Mouse (Mus musculus) adrenal gland (tissue): ENCODE results near the gene Srd5a1.
"Not testable (repeated sequence)": the region's sequence is repeated elsewhere in the genome, so short reads cannot be mapped to it uniquely, and the experiment has no call there.

Experiments used
- intact Hi-C: fragments of 180-260 bp; cut with DNase I; formaldehyde crosslinking; loops from one replicate; pipeline ENCODE4 v1.15.1; 2025

Srd5a1 gene

DNA sequence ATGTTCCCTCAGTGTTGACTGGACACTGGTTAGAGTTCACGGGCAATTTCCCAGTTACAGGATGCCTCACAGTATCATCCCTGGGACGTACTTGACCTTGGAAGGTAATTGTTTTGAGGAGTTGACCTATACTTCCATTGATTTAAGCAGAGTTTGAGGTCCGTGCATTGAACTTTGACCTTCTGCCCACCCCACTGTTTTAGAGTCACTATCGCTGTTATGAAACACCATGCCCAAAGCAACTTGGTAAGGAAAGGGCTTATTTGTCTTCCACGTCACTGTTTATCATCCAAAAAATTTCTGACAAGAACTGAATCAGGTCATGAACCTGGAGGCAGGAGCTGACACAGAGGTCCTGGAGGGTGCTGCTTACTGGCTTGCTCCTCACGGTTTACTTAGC, 28.8 kb downstream of the Srd5a1 start:
- intact Hi-C loops, result no loop called here

DNA sequence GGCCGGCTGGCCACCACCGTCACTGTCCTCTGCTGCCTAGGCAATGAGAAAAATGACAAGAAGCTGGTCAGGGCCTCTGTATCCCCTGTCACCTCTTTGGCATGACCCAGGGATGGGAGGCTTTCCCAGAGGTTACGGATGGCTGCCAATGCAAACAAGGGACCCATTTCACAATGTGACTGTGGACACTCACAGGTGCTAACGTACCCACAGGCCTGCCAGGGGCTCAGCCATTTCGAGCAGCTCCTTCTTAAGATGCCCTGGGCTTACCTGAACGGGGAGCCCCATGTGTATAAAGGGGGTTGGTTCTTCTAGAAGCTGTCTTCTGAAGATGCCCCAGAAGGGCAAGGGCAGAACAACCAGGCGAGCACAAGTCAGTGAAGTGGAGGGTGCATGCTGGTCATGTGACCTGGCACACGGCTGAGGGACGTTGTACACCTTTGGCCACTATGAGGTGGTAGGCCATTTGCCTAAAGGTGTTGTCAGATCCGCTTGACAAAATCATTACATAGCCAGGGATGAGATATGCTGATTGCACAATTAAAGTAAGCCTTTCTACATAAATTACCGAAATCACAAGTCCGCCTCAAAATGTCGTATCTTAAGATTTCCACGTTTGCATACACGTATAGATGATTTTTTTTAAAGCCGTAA, 33.9 kb downstream of the Srd5a1 start:
- intact Hi-C loops, result no loop called here

DNA sequence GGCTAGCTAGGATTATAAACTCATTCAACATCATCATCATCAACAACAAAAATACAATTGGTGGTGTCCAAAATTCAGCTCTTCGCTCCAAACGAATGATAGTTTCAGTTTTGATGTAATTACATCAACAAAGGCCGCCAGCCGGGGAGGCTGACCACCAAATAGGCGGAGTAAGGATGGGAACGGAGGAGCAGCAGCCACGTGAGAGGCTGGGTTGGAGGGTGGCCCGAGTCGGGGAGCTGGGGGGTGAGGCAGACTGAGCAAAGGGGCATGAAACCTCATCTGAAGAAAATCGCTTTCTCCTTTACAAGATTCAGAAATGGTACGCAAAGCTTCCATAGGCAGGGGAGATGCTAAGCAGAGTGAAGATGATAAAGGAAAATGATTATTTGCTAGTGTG, 34.6 kb downstream of the Srd5a1 start:
- intact Hi-C loops, result no loop called here

DNA sequence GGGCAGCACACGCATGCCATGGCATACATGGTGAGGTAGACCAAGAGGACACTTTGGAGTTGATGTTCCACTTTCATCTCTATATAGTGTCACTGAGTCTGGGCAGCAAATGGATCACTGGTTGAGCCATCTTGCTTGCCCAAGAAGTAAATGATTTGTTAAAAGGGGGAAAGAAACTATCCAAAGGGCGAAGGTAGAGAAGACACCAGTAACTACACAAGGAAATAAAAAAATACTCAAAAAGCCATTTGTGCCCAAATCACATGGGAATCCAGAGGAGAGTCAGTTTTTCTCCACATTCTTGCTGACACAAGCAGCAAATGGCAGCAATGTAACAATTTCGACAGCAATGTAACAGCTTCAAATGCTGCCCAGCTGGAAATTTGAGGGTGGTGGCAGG, 38.6 kb downstream of the Srd5a1 start:
- intact Hi-C loops, result no loop called here

GRCm38 (mm10) chr13:69569201-69569600, 42.0 kb downstream of the Srd5a1 start:
- intact Hi-C loops, result no loop called here

DNA sequence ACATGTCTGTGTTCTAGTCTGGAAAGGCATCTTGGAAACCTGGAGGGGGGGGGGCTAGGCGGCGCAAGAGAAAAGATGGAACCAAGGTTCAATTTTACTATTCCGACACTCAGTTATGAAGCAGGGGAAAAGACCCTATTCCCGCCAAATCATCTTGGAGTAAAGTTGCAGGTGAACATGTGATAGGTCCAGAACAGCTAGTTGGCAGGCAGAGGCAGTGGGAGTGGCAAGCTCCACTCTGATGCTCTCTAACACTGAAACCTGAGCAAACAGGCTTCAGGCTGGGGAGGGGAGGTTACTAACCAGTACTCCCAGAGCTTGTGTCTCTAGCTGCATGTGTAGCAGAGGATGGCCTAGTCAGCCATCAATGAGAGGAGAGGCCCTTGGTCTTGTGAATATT, 45.8 kb downstream of the Srd5a1 start:
- intact Hi-C loops, result not testable (repeated sequence)

DNA sequence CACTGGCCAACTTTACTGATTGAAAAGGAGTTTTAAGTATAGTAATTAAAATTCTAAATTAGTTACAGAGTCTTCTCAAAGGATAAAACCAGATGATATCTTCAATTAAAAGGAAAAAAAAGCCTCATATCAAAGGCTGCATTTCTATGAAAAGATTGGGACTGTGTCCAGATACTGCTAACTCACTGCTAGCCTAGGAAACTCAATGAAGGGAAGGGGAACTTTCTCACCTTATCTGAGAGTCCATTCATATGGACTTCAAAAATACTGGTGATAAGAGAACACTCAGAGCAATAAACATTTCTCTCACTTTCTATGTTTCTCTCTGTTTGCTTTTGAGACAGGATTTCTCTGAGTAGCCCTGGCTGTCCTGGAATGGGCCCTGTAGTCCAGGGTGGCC, 46.7 kb downstream of the Srd5a1 start:
- intact Hi-C loops, result no loop called here

DNA sequence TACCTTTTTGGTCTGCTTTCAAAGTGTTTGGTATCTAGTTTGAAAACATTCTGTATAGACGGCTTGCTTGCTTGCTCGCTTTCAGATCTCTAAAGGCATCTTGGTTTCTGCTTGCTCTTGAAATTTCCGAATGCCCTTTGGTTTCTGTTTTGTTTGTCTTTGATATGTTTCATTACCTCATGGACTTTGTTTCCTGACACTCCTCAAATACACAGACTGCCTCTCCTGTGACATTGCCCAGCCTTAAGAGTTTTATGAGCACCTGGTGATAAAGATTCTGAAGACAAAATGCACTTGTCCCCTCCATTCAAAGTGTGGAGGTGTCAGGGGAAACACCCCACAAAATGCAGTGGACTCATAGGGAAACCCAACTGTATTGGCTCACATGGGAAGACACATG, 47.3 kb downstream of the Srd5a1 start:
- intact Hi-C loops, result no loop called here

- intact Hi-C loops, result no loop called here
These were observed 48.3 kb downstream of the Srd5a1 start for GRCm38 (mm10) chr13:69562654-69563574.

GRCm38 (mm10) chr13:69562004-69562403, 49.2 kb downstream of the Srd5a1 start:
- intact Hi-C loops, result no loop called here

DNA sequence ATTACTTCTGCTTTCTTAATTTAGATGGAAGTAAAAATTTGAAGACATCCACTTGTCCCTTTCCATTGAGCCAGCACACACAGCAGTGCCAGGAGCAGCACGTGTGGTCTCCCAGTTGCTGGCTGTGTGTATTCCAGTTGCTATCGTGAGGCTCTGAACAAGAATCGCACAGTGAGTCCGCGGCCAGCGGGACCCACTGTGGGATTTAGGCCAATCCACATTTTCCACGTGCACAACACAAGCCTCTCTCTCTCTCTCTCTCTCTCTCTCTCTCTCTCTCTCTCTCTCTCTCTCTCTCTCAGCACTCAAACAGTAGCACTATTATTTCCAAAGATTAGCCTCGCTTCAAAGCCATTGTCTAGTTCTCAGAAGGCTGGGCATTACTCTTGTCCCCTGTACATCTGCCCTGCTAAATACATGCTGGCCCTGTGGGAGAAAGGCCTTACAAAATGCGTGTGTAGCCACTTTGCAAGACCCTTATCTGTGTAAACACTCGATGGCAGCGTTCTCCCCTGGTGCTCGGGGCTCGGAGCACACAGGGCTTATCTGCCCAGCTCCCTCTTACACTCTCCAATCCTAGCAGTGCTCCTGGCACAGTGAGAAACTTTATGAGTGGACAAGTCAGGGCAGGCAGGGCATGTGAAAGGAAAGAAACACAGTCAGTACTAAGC, 51.8 kb downstream of the Srd5a1 start:
- intact Hi-C loops, result no loop called here

DNA sequence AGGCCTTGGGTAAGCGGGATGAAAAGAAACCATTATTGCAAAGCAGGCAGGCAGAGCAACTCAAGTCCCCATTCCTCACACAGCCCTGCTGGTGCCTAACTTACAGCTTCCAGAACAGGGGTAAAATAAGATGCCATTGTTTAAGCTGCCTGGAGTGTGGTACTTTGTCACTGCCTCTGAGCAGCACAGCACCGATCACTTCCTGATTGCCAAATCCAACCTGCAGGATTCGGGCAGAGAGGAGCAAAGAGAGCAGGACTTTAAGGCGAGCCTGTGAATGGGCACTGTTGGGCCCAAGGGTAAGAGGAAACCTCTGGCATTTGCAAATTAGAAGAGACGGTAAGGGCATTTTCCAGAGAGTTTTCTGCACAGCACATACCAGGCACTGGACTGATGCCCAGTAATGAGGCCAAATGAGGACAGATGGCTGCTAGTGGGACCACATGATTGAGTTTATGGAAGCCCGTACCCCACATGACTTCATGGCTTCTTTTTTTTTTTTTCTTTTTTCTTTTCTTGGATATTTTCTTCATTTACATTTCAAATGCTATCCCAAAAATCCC, 53.1 kb downstream of the Srd5a1 start:
- intact Hi-C loops, result no loop called here

GRCm38 (mm10) chr13:69556728-69557127, 54.5 kb downstream of the Srd5a1 start:
- intact Hi-C loops, result no loop called here

GRCm38 (mm10) chr13:69555957-69556482, 55.2 kb downstream of the Srd5a1 start:
- intact Hi-C loops, result no loop called here

DNA sequence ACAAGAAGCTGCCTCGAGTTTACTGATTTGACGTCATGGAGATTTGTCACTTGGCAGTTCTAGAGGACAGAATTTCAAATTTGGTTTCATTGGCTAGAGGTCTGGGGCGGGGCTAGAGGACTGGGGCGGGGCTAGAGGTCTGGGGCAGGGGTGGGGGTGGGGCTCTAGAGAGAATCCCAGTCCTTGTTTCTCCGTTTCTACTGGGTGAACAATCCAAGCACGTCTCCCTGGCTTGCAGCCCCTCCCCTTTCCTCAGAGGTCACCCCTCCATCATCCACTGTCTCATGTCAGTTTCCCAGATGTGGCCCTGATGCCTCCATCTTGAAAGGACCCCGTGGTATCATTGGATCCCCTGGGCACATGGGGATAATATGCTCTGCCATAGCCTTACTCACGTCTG, 56.2 kb downstream of the Srd5a1 start:
- intact Hi-C loops, result no loop called here

DNA sequence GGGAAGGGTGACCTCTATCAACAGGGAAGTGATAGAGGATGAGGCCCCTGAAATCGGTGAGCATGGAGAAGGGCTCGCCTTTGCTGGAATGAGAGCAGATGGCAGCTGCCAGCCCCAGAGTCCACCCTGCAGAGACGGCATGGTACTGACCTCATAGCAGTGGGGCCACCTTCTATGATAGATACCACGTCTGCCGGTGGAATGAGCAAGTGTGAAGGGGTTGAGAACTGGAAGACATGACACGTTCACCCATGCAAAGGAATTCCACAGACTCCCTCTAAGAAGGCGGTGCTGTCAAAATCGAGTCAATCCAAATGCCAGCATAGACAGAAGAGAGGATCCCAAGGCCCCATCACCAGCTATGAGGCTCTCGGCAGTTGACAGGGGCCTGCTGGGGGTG, 57.0 kb downstream of the Srd5a1 start:
- intact Hi-C loops, result loop anchor here (5.0 kb wide), 1 partner anchor 53 kb away; no protein-coding TSS in a partner anchor

- intact Hi-C loops, result loop anchor here (1.0 to 5.0 kb wide), 2 partner anchors 54 to 102 kb away; no protein-coding TSS in a partner anchor
These were observed 58.2 kb downstream of the Srd5a1 start for GRCm38 (mm10) chr13:69553024-69553423.

GRCm38 (mm10) chr13:69550831-69551230, 60.4 kb downstream of the Srd5a1 start:
- intact Hi-C loops, result loop anchor here (5.0 kb wide), 1 partner anchor 56 kb away; no protein-coding TSS in a partner anchor

DNA sequence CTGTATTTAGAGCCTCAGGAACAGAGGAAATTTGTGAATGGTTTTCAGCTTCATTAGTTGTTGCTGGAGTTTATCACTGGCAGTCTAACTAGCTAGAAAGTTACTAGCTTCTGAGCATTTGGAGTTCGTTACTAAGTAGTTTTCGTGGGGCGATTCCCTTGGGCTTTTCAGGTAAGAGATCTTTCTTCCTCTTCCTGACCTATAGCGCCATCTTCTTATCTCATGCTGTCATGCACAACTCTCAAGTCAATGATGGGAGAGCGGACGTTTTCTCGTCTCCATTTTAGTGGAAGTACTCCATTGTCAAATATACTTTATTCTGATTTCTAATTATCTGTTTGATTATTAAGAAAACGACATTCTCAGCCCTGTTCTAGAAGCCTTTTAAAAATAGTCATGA, 61.3 kb downstream of the Srd5a1 start:
- intact Hi-C loops, result loop anchor here (5.0 kb wide), 3 partner anchors 43 to 58 kb away; no protein-coding TSS in a partner anchor

- intact Hi-C loops, result loop anchor here (5.0 kb wide), 2 partner anchors 40 to 55 kb away; no protein-coding TSS in a partner anchor
These were observed 63.6 kb downstream of the Srd5a1 start for GRCm38 (mm10) chr13:69547488-69548180.
